Mouse (Mus musculus): ENCODE measurements around the gene Slc26a6.

- TF ChIP-seq CTCF (IDR thresholded peaks at IDR 0.05; ENCODE audit: insufficient read depth, low read depth, low read length) = no peak
- TF ChIP-seq POLR2A (IDR thresholded peaks at IDR 0.05; ENCODE audit: insufficient read depth, low read depth, low read length) = no peak
These were observed 102.8 kb downstream of the Slc26a6 start for GRCm38 (mm10) chr9:108955846-108956245.
